Mouse (Mus musculus): ENCODE results near the gene Mlx. TPM values are rescaled to one million over a fixed set of nuclear protein-coding genes. Genes with fewer than 3 reads are reported as not detected.
A peak's percentile ranks its signal among the peaks of the same experiment; 100 is the strongest.

Mlx gene
- polyA plus RNA-seq, 1 experiment, result 1.7 TPM

GRCm38 (mm10) chr11:101084246-101084645, 2.8 kb upstream of the Mlx start:
- H3K9me3 ChIP-seq (ENCODE audit: control insufficient read depth, low read length), result peaks cover 4% of the 10 kb centered on the region; the same call in 1 of the 2 replicates

GRCm38 (mm10) chr11:101084811-101085210, 2.3 kb upstream of the Mlx start:
- Histone ChIP-seq H3K9me3 (ENCODE audit: control insufficient read depth, low read length) (peaks cover 1% of the 10 kb centered on the region; the same call in 1 of the 2 replicates), H3K27me3 (ENCODE audit: control insufficient read depth) (peaks cover 24% of the 10 kb centered on the region), H3K4me3 (replicated peaks) (no peak overlapping the region), H3K4me1 (ENCODE audit: control insufficient read depth) (peaks cover 80% of the 10 kb centered on the region), H3K36me3 (ENCODE audit: control insufficient read depth) (peaks cover 37% of the 10 kb centered on the region)
- TF ChIP-seq GATA1 (IDR thresholded peaks at IDR 0.05; ENCODE audit: low read length) (no peak), TAL1 (IDR thresholded peaks at IDR 0.05; ENCODE audit: low read length) (no peak)

More at GRCm38 (mm10) chr11:101084246-101084645, 2.8 kb upstream of the Mlx start:
- no peak overlapping the region for H3K4me3 ChIP-seq (replicated peaks)
- peaks cover 32% of the 10 kb centered on the region for H3K36me3 ChIP-seq (ENCODE audit: control insufficient read depth)
- TF ChIP-seq TAL1 (IDR thresholded peaks at IDR 0.05; ENCODE audit: low read length) (no peak), GATA1 (IDR thresholded peaks at IDR 0.05; ENCODE audit: low read length) (no peak)
- peaks cover 30% of the 10 kb centered on the region for H3K27me3 ChIP-seq (ENCODE audit: control insufficient read depth)
- H3K4me1 ChIP-seq (ENCODE audit: control insufficient read depth), result peaks cover 78% of the 10 kb centered on the region

- Histone ChIP-seq H3K4me1 (ENCODE audit: control insufficient read depth) (peaks cover 80% of the 10 kb centered on the region), H3K36me3 (ENCODE audit: control insufficient read depth) (peaks cover 47% of the 10 kb centered on the region), H3K4me3 (replicated peaks) (no peak overlapping the region), H3K9me3 (ENCODE audit: control insufficient read depth, low read length) (no peaks in the 10 kb centered on the region), H3K27me3 (ENCODE audit: control insufficient read depth) (peaks cover 15% of the 10 kb centered on the region)
- TF ChIP-seq TAL1 (IDR thresholded peaks at IDR 0.05; ENCODE audit: low read length) (no peak), GATA1 (IDR thresholded peaks at IDR 0.05; ENCODE audit: low read length) (no peak)
Measured at GRCm38 (mm10) chr11:101085617-101086322, 1.3 kb upstream of the Mlx start.

- no peaks in the 10 kb centered on the region for H3K9me3 ChIP-seq (ENCODE audit: control insufficient read depth, low read length)
- peaks cover 52% of the 10 kb centered on the region for H3K36me3 ChIP-seq (ENCODE audit: control insufficient read depth)
- peaks cover 77% of the 10 kb centered on the region for H3K4me1 ChIP-seq (ENCODE audit: control insufficient read depth)
- no peak for TF ChIP-seq GATA1 (IDR thresholded peaks at IDR 0.05; ENCODE audit: low read length)
- TF ChIP-seq TAL1 (IDR thresholded peaks at IDR 0.05; ENCODE audit: low read length), result no peak
- H3K4me3 ChIP-seq (replicated peaks), result peak overlapping the region; percentile 76
- H3K27me3 ChIP-seq (ENCODE audit: control insufficient read depth), result peaks cover 9% of the 10 kb centered on the region
Measured at GRCm38 (mm10) chr11:101086323-101086674, 778 bp upstream of the Mlx start.

GRCm38 (mm10) chr11:101087682-101088055, 592 bp downstream of the Mlx start:
- Histone ChIP-seq H3K36me3 (ENCODE audit: control insufficient read depth) (peaks cover 66% of the 10 kb centered on the region), H3K9me3 (ENCODE audit: control insufficient read depth, low read length) (no peaks in the 10 kb centered on the region), H3K27me3 (ENCODE audit: control insufficient read depth) (no peaks in the 10 kb centered on the region), H3K4me1 (ENCODE audit: control insufficient read depth) (peaks cover 67% of the 10 kb centered on the region), H3K4me3 (replicated peaks) (peak overlapping the region; percentile 76)
- no peak for TF ChIP-seq GATA1 (IDR thresholded peaks at IDR 0.05; ENCODE audit: low read length)
- no peak for TF ChIP-seq TAL1 (IDR thresholded peaks at IDR 0.05; ENCODE audit: low read length)

GRCm38 (mm10) chr11:101089931-101090330, 2.9 kb downstream of the Mlx start:
- Histone ChIP-seq H3K4me3 (replicated peaks) (no peak overlapping the region), H3K36me3 (ENCODE audit: control insufficient read depth) (peaks cover 74% of the 10 kb centered on the region), H3K4me1 (ENCODE audit: control insufficient read depth) (peaks cover 66% of the 10 kb centered on the region), H3K9me3 (ENCODE audit: control insufficient read depth, low read length) (no peaks in the 10 kb centered on the region), H3K27me3 (ENCODE audit: control insufficient read depth) (no peaks in the 10 kb centered on the region)
- TF ChIP-seq TAL1 (IDR thresholded peaks at IDR 0.05; ENCODE audit: low read length), result no peak

- no peaks in the 10 kb centered on the region for H3K9me3 ChIP-seq (ENCODE audit: control insufficient read depth, low read length)
- peaks cover 38% of the 10 kb centered on the region for H3K4me1 ChIP-seq (ENCODE audit: control insufficient read depth)
- H3K4me3 ChIP-seq (replicated peaks), result peak overlapping the region; percentile 83
- H3K27me3 ChIP-seq (ENCODE audit: control insufficient read depth), result no peaks in the 10 kb centered on the region
- peaks cover 82% of the 10 kb centered on the region for H3K36me3 ChIP-seq (ENCODE audit: control insufficient read depth)
- TF ChIP-seq GATA1 (IDR thresholded peaks at IDR 0.05; ENCODE audit: low read length), result no peak
- no peak for TF ChIP-seq TAL1 (IDR thresholded peaks at IDR 0.05; ENCODE audit: low read length)
Measured at GRCm38 (mm10) chr11:101094930-101095313, 7.8 kb downstream of the Mlx start.

- H3K27me3 ChIP-seq (ENCODE audit: control insufficient read depth), result no peaks in the 10 kb centered on the region
- no peak for TF ChIP-seq GATA1 (IDR thresholded peaks at IDR 0.05; ENCODE audit: low read length)
- TF ChIP-seq TAL1 (IDR thresholded peaks at IDR 0.05; ENCODE audit: low read length), result no peak
- H3K4me3 ChIP-seq (replicated peaks), result peak within 1 kb of the TSS; percentile 83
- peaks cover 38% of the 10 kb centered on the region for H3K4me1 ChIP-seq (ENCODE audit: control insufficient read depth)
- H3K36me3 ChIP-seq (ENCODE audit: control insufficient read depth), result peaks cover 82% of the 10 kb centered on the region
- H3K9me3 ChIP-seq (ENCODE audit: control insufficient read depth, low read length), result no peaks in the 10 kb centered on the region
Measured at GRCm38 (mm10) chr11:101095314-101096024, 8.4 kb downstream of the Mlx start, which contains the start of gene Psmc3ip. Gene Psmc3ip, minus strand, starts transcription at chr11:101095436.

- Histone ChIP-seq H3K9me3 (ENCODE audit: control insufficient read depth, low read length) (no peaks in the 10 kb centered on the region), H3K4me3 (replicated peaks) (no peak overlapping the region), H3K36me3 (ENCODE audit: control insufficient read depth) (peaks cover 82% of the 10 kb centered on the region), H3K27me3 (ENCODE audit: control insufficient read depth) (no peaks in the 10 kb centered on the region), H3K4me1 (ENCODE audit: control insufficient read depth) (peaks cover 30% of the 10 kb centered on the region)
- TF ChIP-seq GATA1 (IDR thresholded peaks at IDR 0.05; ENCODE audit: low read length), result no peak
- TF ChIP-seq TAL1 (IDR thresholded peaks at IDR 0.05; ENCODE audit: low read length), result no peak
Measured at GRCm38 (mm10) chr11:101098231-101098630, 11.2 kb downstream of the Mlx start.
